Comparison of ENCODE assay signal across 9 mouse cellular contexts in genomic region chr3:117358981-117359628, GRCm38 (mm10). TPM values are rescaled to one million over a fixed set of nuclear protein-coding genes. Genes with fewer than 3 reads are reported as not detected.
A peak's percentile ranks its signal among the peaks of the same experiment; 100 is the strongest.
DNase-seq lines count a peak whose midpoint lies in the region; ATAC-seq lines count a peak whose summit lies in the region.
"Had no signal": no experiment of that assay in that cellular context is flagged by ENCODE, and none has a peak within 500 bp of the region (broad histone marks: within the 10 kb centered on the region; RNA-seq: fewer than 3 reads in every experiment).

No protein-coding gene starts in this region.

- H3K9me3 ChIP-seq in embryonic facial prominence, embryonic 13.5 days: no peaks in the 10 kb centered on the region
- H3K9me3 ChIP-seq in limb, embryonic 13.5 days: no peaks in the 10 kb centered on the region

- no peaks in the 10 kb centered on the region for H3K36me3 ChIP-seq in embryonic facial prominence, embryonic 13.5 days
- H3K36me3 ChIP-seq in limb, embryonic 13.5 days: no peaks in the 10 kb centered on the region

- H3K27me3 ChIP-seq in embryonic facial prominence, embryonic 13.5 days: peaks cover 19% of the 10 kb centered on the region
- peaks cover 19% of the 10 kb centered on the region for H3K27me3 ChIP-seq in limb, embryonic 13.5 days

- 72% methylated on average over 5 of the region's 5 CpGs for WGBS in embryonic facial prominence, embryonic 13.5 days
- WGBS in limb, embryonic 13.5 days: 79% methylated on average over 5 of the region's 5 CpGs

- H3K27ac ChIP-seq in embryonic facial prominence, embryonic 13.5 days: no peak overlapping the region
- no peak overlapping the region for H3K27ac ChIP-seq in limb, embryonic 13.5 days

- H3K4me3 ChIP-seq in embryonic facial prominence, embryonic 13.5 days: peak overlapping the region; percentile 54
- H3K4me3 ChIP-seq in limb, embryonic 13.5 days: no peak overlapping the region

- no peak overlapping the region for H3K9ac ChIP-seq in embryonic facial prominence, embryonic 13.5 days
- no peak overlapping the region for H3K9ac ChIP-seq in limb, embryonic 13.5 days

- ATAC-seq in embryonic facial prominence, embryonic 13.5 days (ENCODE audit: insufficient number of reproducible peaks, insufficient read depth, low FRiP score, low TSS enrichment, low read depth): no peak
- no peak for ATAC-seq in limb, embryonic 13.5 days (ENCODE audit: low FRiP score, low read depth)

- H3K4me1 ChIP-seq in embryonic facial prominence, embryonic 13.5 days: 0 out of 2 replicates have a peak, but pooled peaks cover 9% of the 10 kb centered on the region
- peaks cover 8% of the 10 kb centered on the region for H3K4me1 ChIP-seq in limb, embryonic 13.5 days

- peak overlapping the region; percentile 91 for H3K4me2 ChIP-seq in embryonic facial prominence, embryonic 13.5 days
- peak overlapping the region; percentile 90 for H3K4me2 ChIP-seq in limb, embryonic 13.5 days (replicated peaks)

- DNase-seq in frontal cortex, adult 2 months (ENCODE audit: extremely low spot score in 1 of 2, low spot score in 1 of 2): peak; percentile 25 to 48
- DNase-seq in frontal cortex, postnatal 25 days (ENCODE audit: low spot score in 2 of 2): no peak
- peak; percentile 25 for DNase-seq in layer of hippocampus, adult 9-11 months
- no peak for DNase-seq in layer of hippocampus, adult 18-20 months (ENCODE audit: low spot score in 2 of 2)
- no peak for DNase-seq in ovary, postnatal 10 days (ENCODE audit: low spot score)
- no peak for DNase-seq in testis, postnatal 10 days (ENCODE audit: low spot score)

RNA-seq across cellular contexts. Expression of gene Plppr4, which starts 1.6 kb away (rescaled TPM):
- polyA plus RNA-seq in frontal cortex, adult 2 months (2012; rRNA removed): 111 and 132 TPM in 2 replicates
- 100 to 1,000 TPM; 282 to 289 TPM for total RNA-seq in layer of hippocampus, adult 18-20 months (2021)
- 0.66 and 0.69 TPM in 2 replicates for polyA plus RNA-seq in embryonic facial prominence, embryonic 13.5 days (2015; fragmentation: Nextera tagmentation; extraction: Ambion mirVana)
- polyA plus RNA-seq in limb, embryonic 13.5 days (2015; fragmentation: Nextera tagmentation; extraction: Ambion mirVana): 0.29 and 0.41 TPM in 2 replicates
- total RNA-seq: granulocyte monocyte progenitor cell, adult 5-6 weeks had no signal

Comparison
In these comparisons a context has a peak if more than half of its experiments do, and no peak if none do; other contexts are left out.
1. DNase-seq: peak in frontal cortex, adult 2 months (2 of 2) and layer of hippocampus, adult 9-11 months (single experiment); none in frontal cortex, postnatal 25 days (0 of 2), layer of hippocampus, adult 18-20 months (0 of 2), ovary, postnatal 10 days (single experiment) and testis, postnatal 10 days (single experiment).
2. RNA of gene Plppr4, which starts 1.6 kb away (polyA plus RNA-seq): 111 to 132 TPM in frontal cortex, adult 2 months; 0.66 to 0.69 TPM in embryonic facial prominence, embryonic 13.5 days and 0.29 to 0.41 TPM in limb, embryonic 13.5 days; every median in the first group is over 10 times any median in the second.